Mouse (Mus musculus) liver, embryonic 13.5 days (tissue): ENCODE measurements around the gene Rexo2. TPM values are rescaled to one million over a fixed set of nuclear protein-coding genes. Genes with fewer than 3 reads are reported as not detected.
A peak's percentile ranks its signal among the peaks of the same experiment; 100 is the strongest.

ENCODE experiments used
- ATAC-seq: fragments of 200-750 bp; cut with Nextera tagmentation; 2 replicates; pipeline ENCODE4 v1.8.0; 2017; ENCODE audit warnings: low read depth, mild to moderate bottlenecking, moderate number of reproducible peaks, moderate library complexity
- DNase-seq: peaks from one replicate; pipeline ENCODE4 v3.0.0; 2022
- H3K27ac ChIP-seq: fragments of 300-500 bp; sonication (generic); 2 replicates; pipeline ENCODE4 v1.5.1; 2015; ENCODE audit warnings: moderate library complexity, mild to moderate bottlenecking, inconsistent platforms
- H3K27me3 ChIP-seq: fragments of 300-500 bp; sonication (generic); 2 replicates; pipeline ENCODE4 v1.6.1; 2015; ENCODE audit warnings: mild to moderate bottlenecking, inconsistent platforms
- H3K36me3 ChIP-seq: fragments of 300-500 bp; sonication (generic); 2 replicates; pipeline ENCODE4 v1.6.1; 2015; ENCODE audit warnings: mild to moderate bottlenecking, inconsistent platforms
- H3K4me1 ChIP-seq: fragments of 300-500 bp; sonication (generic); replicated peaks from 2 replicates; pipeline ENCODE4 v1.6.1; 2015; ENCODE audit warnings: inconsistent platforms
- H3K4me2 ChIP-seq: fragments of 300-500 bp; sonication (generic); 2 replicates; pipeline ENCODE4 v1.6.1; 2015; ENCODE audit warnings: inconsistent platforms, mild to moderate bottlenecking, moderate library complexity
- H3K4me3 ChIP-seq: fragments of 300-500 bp; sonication (generic); replicated peaks from 2 replicates; pipeline ENCODE4 v1.5.1; 2015; ENCODE audit warnings: mild to moderate bottlenecking, inconsistent platforms
- H3K9ac ChIP-seq: fragments of 300-500 bp; sonication (generic); 2 replicates; pipeline ENCODE4 v1.6.1; 2015; ENCODE audit warnings: mild to moderate bottlenecking, inconsistent platforms
- H3K9me3 ChIP-seq: fragments of 300-500 bp; sonication (generic); replicated peaks from 2 replicates; pipeline ENCODE4 v1.6.1; 2016; ENCODE audit warnings: inconsistent platforms
- WGBS: fragments of 180-500 bp; shearing (Covaris S2); methylation state at CpG from one replicate; pipeline ENCODE4 v1.1.7; 2015; ENCODE audit not compliant: insufficient replicate concordance; 5-methylcytosine and 5-hydroxymethylcytosine counted together
- polyA plus RNA-seq: library from polyadenylated mRNA; unstranded; fragments of >200 nt; fragmentation: Nextera tagmentation; extraction: Ambion mirVana; gene quantifications from 2 replicates; pipeline ENCODE4 v1.2.1, GENCODE M21; 2015

The Rexo2 gene
- polyA plus RNA-seq, 1 experiment from 2014 or later, result 153 TPM

GRCm38 (mm10) chr9:48466804-48467203 lies 13.6 kb downstream of the Rexo2 start:
- Histone ChIP-seq H3K27ac (no peak overlapping the region), H3K4me3 (no peak overlapping the region), H3K4me1 (no peaks in the 10 kb centered on the region), H3K4me2 (no peak overlapping the region), H3K9me3 (no peaks in the 10 kb centered on the region), H3K36me3 (peaks cover 60% of the 10 kb centered on the region), H3K9ac (no peak overlapping the region), H3K27me3 (no peaks in the 10 kb centered on the region)
- 42% methylated on average over 3 of the region's 3 CpGs for WGBS
- peak; percentile 55 for DNase-seq
- peak; percentile 48 for ATAC-seq

GRCm38 (mm10) chr9:48465671-48466070 lies 14.8 kb downstream of the Rexo2 start:
- no peaks in the 10 kb centered on the region for H3K9me3 ChIP-seq
- no peak overlapping the region for H3K4me2 ChIP-seq
- DNase-seq (no peak), ATAC-seq (no peak)
- no peak overlapping the region for H3K27ac ChIP-seq
- no peak overlapping the region for H3K4me3 ChIP-seq
- H3K4me1 ChIP-seq, result no peaks in the 10 kb centered on the region
- H3K27me3 ChIP-seq, result no peaks in the 10 kb centered on the region
- WGBS, result 85% methylated on average over 3 of the region's 3 CpGs
- H3K9ac ChIP-seq, result no peak overlapping the region
- H3K36me3 ChIP-seq, result peaks cover 49% of the 10 kb centered on the region

- Histone ChIP-seq H3K4me2 (no peak overlapping the region), H3K27ac (no peak overlapping the region), H3K27me3 (no peaks in the 10 kb centered on the region), H3K36me3 (0 out of 2 replicates have a peak, but pooled peaks cover 13% of the 10 kb centered on the region), H3K9me3 (no peaks in the 10 kb centered on the region), H3K4me1 (no peaks in the 10 kb centered on the region), H3K4me3 (no peak overlapping the region), H3K9ac (no peak overlapping the region)
- ATAC-seq (no peak), DNase-seq (no peak)
- WGBS, result 69% methylated on average over 3 of the region's 3 CpGs
Measured at GRCm38 (mm10) chr9:48461545-48461944, 18.9 kb downstream of the Rexo2 start.

GRCm38 (mm10) chr9:48460720-48461119 lies 19.7 kb downstream of the Rexo2 start:
- Histone ChIP-seq H3K36me3 (0 out of 2 replicates have a peak, but pooled peaks cover 7% of the 10 kb centered on the region), H3K4me1 (no peaks in the 10 kb centered on the region), H3K4me2 (no peak overlapping the region), H3K4me3 (no peak overlapping the region), H3K9ac (no peak overlapping the region), H3K9me3 (no peaks in the 10 kb centered on the region), H3K27me3 (no peaks in the 10 kb centered on the region), H3K27ac (no peak overlapping the region)
- DNase-seq, result no peak
- WGBS, result 82% methylated on average over 8 of the region's 8 CpGs
- ATAC-seq, result no peak

- Histone ChIP-seq H3K4me3 (no peak overlapping the region), H3K27ac (no peak overlapping the region), H3K9me3 (no peaks in the 10 kb centered on the region), H3K9ac (no peak overlapping the region), H3K27me3 (no peaks in the 10 kb centered on the region), H3K36me3 (no peaks in the 10 kb centered on the region), H3K4me1 (no peaks in the 10 kb centered on the region), H3K4me2 (no peak overlapping the region)
- no peak for DNase-seq
- no peak for ATAC-seq
- WGBS, result 83% methylated on average over 5 of the region's 5 CpGs
Measured at GRCm38 (mm10) chr9:48459391-48459790, 21.0 kb downstream of the Rexo2 start.

GRCm38 (mm10) chr9:48458879-48459278 lies 21.5 kb downstream of the Rexo2 start:
- Histone ChIP-seq H3K4me3 (no peak overlapping the region), H3K4me2 (no peak overlapping the region), H3K36me3 (no peaks in the 10 kb centered on the region), H3K27me3 (no peaks in the 10 kb centered on the region), H3K9me3 (no peaks in the 10 kb centered on the region), H3K4me1 (no peaks in the 10 kb centered on the region), H3K9ac (no peak overlapping the region), H3K27ac (no peak overlapping the region)
- WGBS, result 59% methylated on average over 3 of the region's 3 CpGs
- DNase-seq, result no peak
- ATAC-seq, result no peak

- no peaks in the 10 kb centered on the region for H3K27me3 ChIP-seq
- no peak overlapping the region for H3K4me3 ChIP-seq
- no peak overlapping the region for H3K4me2 ChIP-seq
- no peak for ATAC-seq
- DNase-seq, result no peak
- H3K4me1 ChIP-seq, result no peaks in the 10 kb centered on the region
- H3K9me3 ChIP-seq, result no peaks in the 10 kb centered on the region
- 77% methylated on average over 3 of the region's 3 CpGs for WGBS
- no peak overlapping the region for H3K9ac ChIP-seq
- no peaks in the 10 kb centered on the region for H3K36me3 ChIP-seq
- no peak overlapping the region for H3K27ac ChIP-seq
Measured at GRCm38 (mm10) chr9:48455961-48456360, 24.5 kb downstream of the Rexo2 start.

GRCm38 (mm10) chr9:48450066-48450465 lies 30.4 kb downstream of the Rexo2 start:
- ATAC-seq, result no peak

GRCm38 (mm10) chr9:48447783-48448209 lies 32.6 kb downstream of the Rexo2 start:
- Histone ChIP-seq H3K36me3 (no peaks in the 10 kb centered on the region), H3K4me3 (no peak overlapping the region), H3K4me1 (no peaks in the 10 kb centered on the region), H3K27ac (no peak overlapping the region), H3K4me2 (no peak overlapping the region), H3K9me3 (no peaks in the 10 kb centered on the region), H3K27me3 (no peaks in the 10 kb centered on the region), H3K9ac (no peak overlapping the region)
- WGBS, result 22% methylated on average over 5 of the region's 5 CpGs
- ATAC-seq (no peak; the same call in 1 of the 2 replicates), DNase-seq (peak; percentile 4)

More at GRCm38 (mm10) chr9:48450066-48450465, 30.4 kb downstream of the Rexo2 start:
- 75% methylated on average over 17 of the region's 17 CpGs for WGBS
- no peak overlapping the region for H3K27ac ChIP-seq
- H3K36me3 ChIP-seq, result no peaks in the 10 kb centered on the region
- no peak overlapping the region for H3K9ac ChIP-seq
- H3K4me1 ChIP-seq, result no peaks in the 10 kb centered on the region
- H3K27me3 ChIP-seq, result no peaks in the 10 kb centered on the region
- no peak overlapping the region for H3K4me2 ChIP-seq
- H3K4me3 ChIP-seq, result no peak overlapping the region
- H3K9me3 ChIP-seq, result no peaks in the 10 kb centered on the region
- DNase-seq, result no peak

GRCm38 (mm10) chr9:48444821-48445220 lies 35.6 kb downstream of the Rexo2 start:
- Histone ChIP-seq H3K4me2 (no peak overlapping the region), H3K4me1 (no peaks in the 10 kb centered on the region), H3K4me3 (no peak overlapping the region), H3K27me3 (no peaks in the 10 kb centered on the region), H3K9me3 (no peaks in the 10 kb centered on the region), H3K27ac (no peak overlapping the region), H3K9ac (no peak overlapping the region), H3K36me3 (no peaks in the 10 kb centered on the region)
- no peak for DNase-seq
- 54% methylated on average over 2 of the region's 2 CpGs for WGBS
- ATAC-seq, result no peak

GRCm38 (mm10) chr9:48443873-48444272 lies 36.5 kb downstream of the Rexo2 start:
- no peaks in the 10 kb centered on the region for H3K27me3 ChIP-seq
- no peaks in the 10 kb centered on the region for H3K4me1 ChIP-seq
- no peak overlapping the region for H3K4me2 ChIP-seq
- no peak overlapping the region for H3K4me3 ChIP-seq
- no peaks in the 10 kb centered on the region for H3K36me3 ChIP-seq
- no peaks in the 10 kb centered on the region for H3K9me3 ChIP-seq
- H3K27ac ChIP-seq, result no peak overlapping the region
- DNase-seq, result no peak
- no peak for ATAC-seq
- H3K9ac ChIP-seq, result no peak overlapping the region
- 31% methylated on average over 1 of the region's 1 CpGs for WGBS

GRCm38 (mm10) chr9:48432449-48432848 lies 48.0 kb downstream of the Rexo2 start:
- WGBS, result 38% methylated on average over 8 of the region's 8 CpGs
- Histone ChIP-seq H3K27ac (no peak overlapping the region), H3K9ac (no peak overlapping the region), H3K4me1 (no peaks in the 10 kb centered on the region), H3K4me2 (no peak overlapping the region), H3K36me3 (no peaks in the 10 kb centered on the region), H3K4me3 (no peak overlapping the region), H3K9me3 (no peaks in the 10 kb centered on the region), H3K27me3 (no peaks in the 10 kb centered on the region)
- DNase-seq (no peak), ATAC-seq (no peak)
